Mouse (Mus musculus): ENCODE data around the gene Fbxw26. TPM values are rescaled to one million over a fixed set of nuclear protein-coding genes. Genes with fewer than 3 reads are reported as not detected.
"Not testable (repeated sequence)": the region's sequence is repeated elsewhere in the genome, so short reads cannot be mapped to it uniquely, and the experiment has no call there.

Fbxw26 gene
- not detected in 2 replicates for polyA plus RNA-seq (2015; fragmentation: Nextera tagmentation; extraction: Ambion mirVana)

- H3K4me3 ChIP-seq (ENCODE audit: low read length); H3K9ac ChIP-seq (ENCODE audit: low read depth, low read length); H3K27ac ChIP-seq (ENCODE audit: low read depth, low read length); H3K27me3 ChIP-seq (replicated peaks; ENCODE audit: control insufficient read depth, insufficient read depth, low read length); ATAC-seq; H3K4me1 ChIP-seq (ENCODE audit: control insufficient read depth, insufficient read depth, low read depth, low read length); H3K9me3 ChIP-seq (ENCODE audit: control insufficient read depth, low read length); H3K4me2 ChIP-seq (ENCODE audit: low read length); H3K36me3 ChIP-seq (ENCODE audit: control insufficient read depth, insufficient read depth, low read length): not testable (repeated sequence)
- 83% methylated on average over 3 of the region's 3 CpGs for WGBS
These were observed at the start of gene Fbxw26 for GRCm38 (mm10) chr9:109745989-109746388. Fbxw26 (minus strand) TSS chr9:109746089.

GRCm38 (mm10) chr9:109795221-109795620, 49.3 kb upstream of the Fbxw26 start:
- no peak overlapping the region for H3K27ac ChIP-seq (ENCODE audit: low read depth, low read length)
- H3K4me2 ChIP-seq (ENCODE audit: low read length), result no peak overlapping the region
- H3K36me3 ChIP-seq (ENCODE audit: control insufficient read depth, insufficient read depth, low read length), result no peaks in the 10 kb centered on the region
- H3K9ac ChIP-seq (ENCODE audit: low read depth, low read length), result no peak overlapping the region
- WGBS, result 64% methylated on average over 2 of the region's 2 CpGs
- H3K4me3 ChIP-seq (ENCODE audit: low read length), result no peak overlapping the region
- H3K27me3 ChIP-seq (replicated peaks; ENCODE audit: control insufficient read depth, insufficient read depth, low read length), result no peaks in the 10 kb centered on the region
- no peak for ATAC-seq
- H3K9me3 ChIP-seq (ENCODE audit: control insufficient read depth, low read length), result no peaks in the 10 kb centered on the region
- H3K4me1 ChIP-seq (ENCODE audit: control insufficient read depth, insufficient read depth, low read depth, low read length), result no peaks in the 10 kb centered on the region

- not testable (repeated sequence) for H3K36me3 ChIP-seq (ENCODE audit: control insufficient read depth, insufficient read depth, low read length); H3K27ac ChIP-seq (ENCODE audit: low read depth, low read length); H3K4me3 ChIP-seq (ENCODE audit: low read length); ATAC-seq; H3K4me1 ChIP-seq (ENCODE audit: control insufficient read depth, insufficient read depth, low read depth, low read length); H3K27me3 ChIP-seq (replicated peaks; ENCODE audit: control insufficient read depth, insufficient read depth, low read length); H3K9ac ChIP-seq (ENCODE audit: low read depth, low read length); H3K4me2 ChIP-seq (ENCODE audit: low read length); H3K9me3 ChIP-seq (ENCODE audit: control insufficient read depth, low read length)
- 76% methylated on average over 4 of the region's 4 CpGs for whole genome bisulfite sequencing
These were observed 44.7 kb upstream of the Fbxw26 start, which contains the start of gene Fbxw27 for GRCm38 (mm10) chr9:109790570-109790969. Fbxw27 (minus strand) TSS chr9:109790670.

- H3K4me2 ChIP-seq (ENCODE audit: low read length); H3K4me1 ChIP-seq (ENCODE audit: control insufficient read depth, insufficient read depth, low read depth, low read length); H3K27me3 ChIP-seq (replicated peaks; ENCODE audit: control insufficient read depth, insufficient read depth, low read length); H3K9ac ChIP-seq (ENCODE audit: low read depth, low read length); H3K27ac ChIP-seq (ENCODE audit: low read depth, low read length); ATAC-seq; H3K4me3 ChIP-seq (ENCODE audit: low read length); H3K9me3 ChIP-seq (ENCODE audit: control insufficient read depth, low read length); H3K36me3 ChIP-seq (ENCODE audit: control insufficient read depth, insufficient read depth, low read length): not testable (repeated sequence)
- 77% methylated on average over 1 of the region's 1 CpGs for WGBS
These were observed 21.0 kb upstream of the Fbxw26 start for GRCm38 (mm10) chr9:109766841-109767240.

GRCm38 (mm10) chr9:109702600-109702999, 43.3 kb downstream of the Fbxw26 start, which contains the start of gene Fbxw18:
Fbxw18 (minus strand) TSS chr9:109702700.
- H3K9me3 ChIP-seq (ENCODE audit: control insufficient read depth, low read length); ATAC-seq; H3K27me3 ChIP-seq (replicated peaks; ENCODE audit: control insufficient read depth, insufficient read depth, low read length); H3K36me3 ChIP-seq (ENCODE audit: control insufficient read depth, insufficient read depth, low read length); H3K4me2 ChIP-seq (ENCODE audit: low read length); H3K27ac ChIP-seq (ENCODE audit: low read depth, low read length); H3K4me3 ChIP-seq (ENCODE audit: low read length); H3K4me1 ChIP-seq (ENCODE audit: control insufficient read depth, insufficient read depth, low read depth, low read length); H3K9ac ChIP-seq (ENCODE audit: low read depth, low read length): not testable (repeated sequence)
- WGBS, result 83% methylated on average over 4 of the region's 4 CpGs

- ATAC-seq, result no peak
- H3K36me3 ChIP-seq (ENCODE audit: control insufficient read depth, insufficient read depth, low read length), result no peaks in the 10 kb centered on the region
- H3K9ac ChIP-seq (ENCODE audit: low read depth, low read length), result no peak overlapping the region
- H3K4me1 ChIP-seq (ENCODE audit: control insufficient read depth, insufficient read depth, low read depth, low read length), result no peaks in the 10 kb centered on the region
- H3K27ac ChIP-seq (ENCODE audit: low read depth, low read length), result no peak overlapping the region
- H3K27me3 ChIP-seq (replicated peaks; ENCODE audit: control insufficient read depth, insufficient read depth, low read length), result no peaks in the 10 kb centered on the region
- WGBS, result 4% methylated on average over 1 of the region's 1 CpGs
- no peak overlapping the region for H3K4me2 ChIP-seq (ENCODE audit: low read length)
- no peaks in the 10 kb centered on the region for H3K9me3 ChIP-seq (ENCODE audit: control insufficient read depth, low read length)
- no peak overlapping the region for H3K4me3 ChIP-seq (ENCODE audit: low read length)
These were observed 60.6 kb downstream of the Fbxw26 start for GRCm38 (mm10) chr9:109685299-109685698.

Other genes starting within 250 kb of the Fbxw26 start
- not detected in 2 replicates for gene Fbxw15, start 177.8 kb downstream of the Fbxw26 start, polyA plus RNA-seq (2015; fragmentation: Nextera tagmentation; extraction: Ambion mirVana)
- not detected in 2 replicates for gene Fbxw24, start 120.0 kb downstream of the Fbxw26 start, polyA plus RNA-seq (2015; fragmentation: Nextera tagmentation; extraction: Ambion mirVana)
- not detected in 2 replicates for gene Fbxw25, start 81.4 kb downstream of the Fbxw26 start, polyA plus RNA-seq (2015; fragmentation: Nextera tagmentation; extraction: Ambion mirVana)
- 0.30 TPM in 1 of 2 replicates, not detected in the other for gene Fbxw18, start 43.4 kb downstream of the Fbxw26 start, polyA plus RNA-seq (2015; fragmentation: Nextera tagmentation; extraction: Ambion mirVana)
- 0.26 TPM in 1 of 2 replicates, not detected in the other for gene Fbxw27, start 44.6 kb upstream of the Fbxw26 start, polyA plus RNA-seq (2015; fragmentation: Nextera tagmentation; extraction: Ambion mirVana)
- gene Spink8, start 66.2 kb upstream of the Fbxw26 start, polyA plus RNA-seq (2015; fragmentation: Nextera tagmentation; extraction: Ambion mirVana), result not detected in 2 replicates
- 69.4 and 77.5 TPM in 2 replicates for gene Nme6, start 86.7 kb upstream of the Fbxw26 start, polyA plus RNA-seq (2015; fragmentation: Nextera tagmentation; extraction: Ambion mirVana)
- 0.44 and 0.64 TPM in 2 replicates for gene Camp, start 103.5 kb upstream of the Fbxw26 start, polyA plus RNA-seq (2015; fragmentation: Nextera tagmentation; extraction: Ambion mirVana)
- gene Cdc25a, start 129.5 kb upstream of the Fbxw26 start, polyA plus RNA-seq (2015; fragmentation: Nextera tagmentation; extraction: Ambion mirVana), result 9.1 and 11.0 TPM in 2 replicates
- gene Map4, start 185.4 kb upstream of the Fbxw26 start, polyA plus RNA-seq (2015; fragmentation: Nextera tagmentation; extraction: Ambion mirVana), result 206 and 219 TPM in 2 replicates